Mouse (Mus musculus) lung, embryonic 14.5 days (tissue): ENCODE results near the gene Tanc2. TPM values are rescaled to one million over a fixed set of nuclear protein-coding genes. Genes with fewer than 3 reads are reported as not detected.
A peak's percentile ranks its signal among the peaks of the same experiment; 100 is the strongest.

ENCODE experiments used
- ATAC-seq: fragments of 200-750 bp; cut with Nextera tagmentation; 2 replicates; pipeline ENCODE4 v1.8.0; 2017; ENCODE audit warnings: mild to moderate bottlenecking, moderate TSS enrichment, moderate library complexity; ENCODE audit not compliant: insufficient read depth
- DNase-seq: peaks from one replicate; pipeline ENCODE4 v3.0.0-alpha.2; 2015
- H3K27ac ChIP-seq: fragments of 300-500 bp; sonication (generic); 2 replicates; pipeline ENCODE4 v1.5.1; 2014; ENCODE audit warnings: low read depth, mild to moderate bottlenecking, moderate library complexity
- H3K27me3 ChIP-seq: fragments of 300-500 bp; sonication (generic); 2 replicates; pipeline ENCODE4 v1.6.1; 2014; ENCODE audit warnings: low read length, control low read depth; ENCODE audit not compliant: insufficient read depth
- H3K36me3 ChIP-seq: fragments of 300-500 bp; sonication (generic); 2 replicates; pipeline ENCODE4 v1.6.1; 2014; ENCODE audit warnings: control low read depth; ENCODE audit not compliant: insufficient read depth
- H3K4me1 ChIP-seq: fragments of 300-500 bp; sonication (generic); 2 replicates; pipeline ENCODE4 v1.6.1; 2014; ENCODE audit warnings: antibody characterized with exemption, control low read depth; ENCODE audit not compliant: insufficient read depth
- H3K4me2 ChIP-seq: fragments of 300-500 bp; sonication (generic); 2 replicates; pipeline ENCODE4 v1.6.1; 2014; ENCODE audit warnings: mild to moderate bottlenecking
- H3K4me3 ChIP-seq: fragments of 300-500 bp; sonication (generic); 2 replicates; pipeline ENCODE4 v1.5.1; 2014; ENCODE audit warnings: low read depth, low read length
- H3K9ac ChIP-seq: fragments of 300-500 bp; sonication (generic); 2 replicates; pipeline ENCODE4 v1.6.1; 2014
- H3K9me3 ChIP-seq: fragments of 300-500 bp; sonication (generic); 2 replicates; pipeline ENCODE4 v1.6.1; 2016; ENCODE audit warnings: low read depth, low read length, control low read depth
- CTCF ChIP-seq: IDR thresholded peaks from 2 replicates; pipeline ENCODE4 v1.5.1; 2016; ENCODE audit warnings: antibody characterized with exemption, low read depth
- WGBS: fragments of 180-500 bp; shearing (Covaris S2); extraction: QIAGEN DNeasy Blood & Tissue Kit; methylation state at CpG from one replicate; pipeline ENCODE4 v1.1.7; 2014; 5-methylcytosine and 5-hydroxymethylcytosine counted together
- polyA plus RNA-seq: library from polyadenylated mRNA; unstranded; fragments of >200 nt; fragmentation: Nextera tagmentation; extraction: Ambion mirVana; gene quantifications from 2 replicates; pipeline ENCODE4 v1.2.1, GENCODE M21; 2014

Tanc2 gene
- polyA plus RNA-seq = 16.8 and 17.1 TPM in 2 replicates

DNA sequence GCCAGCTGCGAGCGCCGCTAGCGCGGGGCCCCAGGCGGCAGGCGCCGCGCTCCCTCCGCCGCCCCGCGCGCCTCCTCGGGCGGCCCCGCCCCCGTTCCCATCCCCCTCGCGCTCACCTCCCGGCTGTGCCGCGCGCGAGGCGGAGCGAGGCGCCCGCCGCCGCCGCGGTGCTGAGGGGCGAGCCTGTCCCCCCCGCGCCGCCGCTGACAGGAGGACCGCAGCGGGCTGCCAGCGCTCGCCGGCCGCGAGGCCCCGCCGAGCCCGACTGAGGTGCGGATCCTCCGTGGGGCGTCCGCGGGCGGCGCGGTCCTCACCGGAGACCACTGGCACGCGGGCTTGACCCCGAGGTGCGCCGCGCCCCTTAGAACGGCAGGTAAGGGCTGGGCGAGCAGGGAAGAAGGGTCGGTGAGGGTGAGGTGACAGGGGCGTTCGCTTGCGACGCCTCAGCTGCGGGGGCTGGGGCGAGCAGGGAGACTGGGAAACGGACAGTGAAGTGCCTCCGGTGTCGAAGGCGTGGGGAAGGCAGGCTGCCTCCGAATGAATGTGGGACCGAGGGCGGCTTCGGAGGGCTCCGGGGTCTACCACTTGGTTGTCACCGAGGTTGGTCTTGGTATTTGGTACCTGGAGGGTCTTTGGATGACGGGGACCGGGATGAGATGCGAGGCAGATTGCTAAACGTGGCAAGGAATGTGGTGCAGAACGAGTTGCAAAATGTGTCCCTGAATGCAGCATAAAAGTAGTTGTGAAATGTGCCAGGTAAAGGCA lies at the start of gene Tanc2:
TSS of gene Tanc2 (plus strand) at position 110 of the 765 bp plus-strand sequence.
- Histone ChIP-seq H3K9ac (peak within 1 kb of the TSS; percentile 93), H3K4me3 (peak within 1 kb of the TSS; percentile 92), H3K4me2 (peak within 1 kb of the TSS; percentile 84), H3K27ac (peak within 1 kb of the TSS; percentile 90), H3K4me1 (no peaks in the 10 kb centered on the region), H3K36me3 (no peaks in the 10 kb centered on the region), H3K27me3 (no peaks in the 10 kb centered on the region), H3K9me3 (no peaks in the 10 kb centered on the region)
- no peak for DNase-seq
- ATAC-seq = peak; percentile 82
- no peak for TF ChIP-seq CTCF
- WGBS = under 1% methylated on average over 81 of the region's 87 CpGs

DNA sequence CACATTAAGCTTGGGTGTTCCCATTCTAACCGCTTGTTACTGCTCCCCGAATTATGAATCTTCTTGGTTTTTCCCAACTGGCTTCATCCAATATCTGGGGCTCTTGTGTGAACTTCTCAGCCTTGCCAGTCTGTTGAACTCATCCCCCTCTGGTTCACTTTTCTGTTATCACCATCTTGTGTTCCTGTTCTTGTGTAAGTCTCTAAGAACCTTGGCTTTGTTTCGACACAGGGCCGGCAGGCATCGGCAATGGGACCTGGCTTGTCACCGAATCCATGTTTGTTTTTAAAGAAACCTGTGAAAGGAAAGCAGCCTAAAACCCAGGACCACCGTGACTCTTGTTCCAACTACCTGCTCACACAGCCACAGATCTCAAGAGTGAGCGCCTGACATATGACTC lies 49.0 kb upstream of the Tanc2 start:
- DNase-seq (no peak), ATAC-seq (no peak)
- H3K4me2 ChIP-seq = no peak overlapping the region
- 80% methylated on average over 8 of the region's 8 CpGs for WGBS
- no peak overlapping the region for H3K27ac ChIP-seq
- H3K27me3 ChIP-seq = no peaks in the 10 kb centered on the region
- no peaks in the 10 kb centered on the region for H3K9me3 ChIP-seq
- H3K4me1 ChIP-seq = 0 out of 2 replicates have a peak, but pooled peaks cover 5% of the 10 kb centered on the region
- no peak overlapping the region for H3K4me3 ChIP-seq
- no peak for TF ChIP-seq CTCF
- no peak overlapping the region for H3K9ac ChIP-seq
- H3K36me3 ChIP-seq = no peaks in the 10 kb centered on the region

DNA sequence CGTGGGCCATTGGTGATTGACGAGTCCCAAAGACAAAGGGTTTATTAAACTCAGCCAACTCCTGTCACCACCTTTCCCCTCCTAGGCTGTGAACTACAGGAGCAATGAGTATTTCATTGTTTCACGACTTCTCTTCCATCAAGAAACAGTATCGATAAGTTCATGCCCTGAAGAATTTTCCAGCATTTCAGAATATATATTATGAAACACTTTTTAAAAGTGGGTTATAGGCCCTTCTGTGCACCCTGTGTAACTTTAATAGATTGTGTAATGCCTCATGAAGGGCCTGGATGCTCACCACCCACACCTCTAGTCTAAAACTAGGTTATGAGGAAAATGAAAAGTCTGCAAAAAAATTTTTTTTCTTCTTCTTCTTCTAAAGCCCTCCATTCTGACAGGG lies 48.4 kb upstream of the Tanc2 start:
- WGBS = 64% methylated on average over 4 of the region's 4 CpGs
- H3K27ac ChIP-seq = no peak overlapping the region
- no peaks in the 10 kb centered on the region for H3K9me3 ChIP-seq
- no peak overlapping the region for H3K4me2 ChIP-seq
- no peaks in the 10 kb centered on the region for H3K36me3 ChIP-seq
- no peaks in the 10 kb centered on the region for H3K27me3 ChIP-seq
- 0 out of 2 replicates have a peak, but pooled peaks cover 5% of the 10 kb centered on the region for H3K4me1 ChIP-seq
- H3K9ac ChIP-seq = no peak overlapping the region
- ATAC-seq (no peak), DNase-seq (no peak)
- no peak for TF ChIP-seq CTCF
- H3K4me3 ChIP-seq = no peak overlapping the region

DNA sequence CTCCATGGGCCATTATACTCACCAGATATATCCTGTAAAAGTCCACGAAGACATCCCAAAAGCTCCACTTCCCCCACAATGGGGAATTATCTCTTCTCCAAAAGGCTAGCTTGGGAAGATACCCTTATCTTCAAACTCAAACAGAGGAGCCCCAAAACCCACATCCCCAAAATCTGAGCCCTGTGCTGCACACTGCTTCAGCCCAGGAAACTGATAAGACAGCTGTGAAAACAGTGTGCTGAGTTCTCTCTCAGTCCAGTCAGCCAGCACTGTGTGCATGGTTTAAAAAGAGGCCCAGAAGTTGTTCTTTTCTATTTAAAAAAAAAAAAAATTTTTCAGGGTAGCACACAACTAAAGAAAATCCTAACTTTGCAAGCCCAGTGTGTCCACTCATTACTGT lies 47.7 kb upstream of the Tanc2 start:
- H3K4me2 ChIP-seq = no peak overlapping the region
- H3K27me3 ChIP-seq = no peaks in the 10 kb centered on the region
- H3K4me3 ChIP-seq = no peak overlapping the region
- DNase-seq (no peak), ATAC-seq (no peak; the same call in 1 of the 2 replicates)
- no peak for TF ChIP-seq CTCF
- 15% methylated on average over 1 of the region's 1 CpGs for WGBS
- H3K27ac ChIP-seq = no peak overlapping the region
- 0 out of 2 replicates have a peak, but pooled peaks cover 5% of the 10 kb centered on the region for H3K4me1 ChIP-seq
- no peak overlapping the region for H3K9ac ChIP-seq
- H3K36me3 ChIP-seq = no peaks in the 10 kb centered on the region
- H3K9me3 ChIP-seq = no peaks in the 10 kb centered on the region

DNA sequence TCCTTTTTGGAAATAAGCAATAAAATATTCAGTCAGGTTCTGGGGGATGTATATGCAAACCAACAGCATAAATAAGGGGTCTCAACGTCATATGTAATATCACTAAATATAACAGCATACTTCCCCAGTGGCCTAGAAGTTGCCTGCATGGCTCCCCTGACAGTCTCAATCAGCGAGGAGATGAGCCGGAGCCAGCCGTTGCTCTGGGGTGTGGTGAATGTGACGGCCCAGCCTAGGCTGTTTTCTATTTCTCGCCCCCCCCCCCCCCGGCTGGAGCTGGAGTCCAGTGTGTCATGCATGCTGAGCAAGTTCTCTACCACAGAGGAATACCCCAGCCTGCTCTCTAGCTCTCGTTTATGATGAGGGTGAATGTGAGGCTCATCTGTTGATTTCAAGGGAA lies 44.0 kb upstream of the Tanc2 start:
- Histone ChIP-seq H3K27me3 (no peaks in the 10 kb centered on the region), H3K4me1 (peaks cover 26% of the 10 kb centered on the region; the same call in 1 of the 2 replicates), H3K4me3 (no peak overlapping the region), H3K9me3 (no peaks in the 10 kb centered on the region), H3K27ac (no peak overlapping the region), H3K36me3 (no peaks in the 10 kb centered on the region), H3K4me2 (no peak overlapping the region), H3K9ac (no peak overlapping the region)
- TF ChIP-seq CTCF = no peak
- DNase-seq (no peak), ATAC-seq (no peak)
- WGBS = 37% methylated on average over 8 of the region's 8 CpGs

DNA sequence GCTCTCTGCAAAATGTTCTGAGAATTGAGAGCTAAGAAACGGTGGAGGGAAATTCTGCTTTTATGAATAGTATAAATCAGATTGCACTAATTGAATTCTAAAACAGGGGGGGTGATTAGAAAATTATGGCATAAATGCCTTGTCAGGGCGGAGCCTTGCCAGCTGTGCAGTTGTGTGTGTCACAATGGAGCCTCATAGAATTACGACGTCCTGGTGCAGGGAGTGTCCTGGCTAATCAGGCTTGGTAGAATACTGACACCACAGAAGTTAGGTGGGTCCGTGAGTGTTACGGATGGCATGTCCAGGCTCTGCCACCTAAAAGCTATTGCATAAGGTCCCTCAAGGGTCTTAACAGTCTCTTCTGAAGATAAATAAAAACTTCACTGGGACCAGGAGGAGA lies 43.4 kb upstream of the Tanc2 start:
- no peak for TF ChIP-seq CTCF
- Histone ChIP-seq H3K4me2 (no peak overlapping the region), H3K36me3 (no peaks in the 10 kb centered on the region), H3K9me3 (no peaks in the 10 kb centered on the region), H3K4me3 (no peak overlapping the region), H3K27ac (no peak overlapping the region), H3K4me1 (peaks cover 26% of the 10 kb centered on the region; the same call in 1 of the 2 replicates), H3K9ac (no peak overlapping the region), H3K27me3 (no peaks in the 10 kb centered on the region)
- ATAC-seq (no peak), DNase-seq (no peak)
- WGBS = 64% methylated on average over 6 of the region's 6 CpGs

DNA sequence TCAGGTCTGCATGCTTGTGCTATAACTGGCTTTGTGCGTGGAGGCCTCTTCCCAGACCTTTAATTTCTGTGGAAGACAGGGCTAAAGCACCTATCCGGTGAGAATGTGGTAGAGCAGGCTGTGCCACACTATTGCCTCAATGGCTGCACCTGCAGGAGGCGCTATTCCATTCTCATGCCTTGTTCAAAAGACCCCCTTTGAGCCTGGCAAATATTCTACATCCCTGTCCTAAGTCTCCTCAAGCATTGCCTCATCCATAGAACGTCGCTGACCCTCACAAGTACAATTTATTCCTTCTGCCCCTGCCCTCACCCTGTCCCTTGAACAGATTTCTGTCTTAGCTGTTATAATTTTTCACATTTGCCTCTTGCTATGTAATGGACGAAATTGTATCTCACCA lies 41.4 kb upstream of the Tanc2 start:
- no peaks in the 10 kb centered on the region for H3K9me3 ChIP-seq
- no peak overlapping the region for H3K4me3 ChIP-seq
- TF ChIP-seq CTCF = peak; percentile 21; the same call in 1 of the 2 replicates
- DNase-seq (no peak), ATAC-seq (no peak)
- H3K27ac ChIP-seq = no peak overlapping the region
- H3K36me3 ChIP-seq = no peaks in the 10 kb centered on the region
- H3K4me2 ChIP-seq = no peak overlapping the region
- no peak overlapping the region for H3K9ac ChIP-seq
- H3K4me1 ChIP-seq = peaks cover 20% of the 10 kb centered on the region; the same call in 1 of the 2 replicates
- WGBS = 83% methylated on average over 6 of the region's 6 CpGs
- H3K27me3 ChIP-seq = no peaks in the 10 kb centered on the region
